Mouse (Mus musculus) forebrain, embryonic 11.5 days (tissue): ENCODE measurements around the gene Rhebl1. TPM values are rescaled to one million over a fixed set of nuclear protein-coding genes. Genes with fewer than 3 reads are reported as not detected.
A peak's percentile ranks its signal among the peaks of the same experiment; 100 is the strongest.

Experiments used
- ATAC-seq: fragments of 200-750 bp; cut with Nextera tagmentation; replicated peaks from 2 replicates; pipeline ENCODE4 v1.8.0; 2017; ENCODE audit warnings: moderate TSS enrichment; ENCODE audit not compliant: low FRiP score
- DNase-seq: peaks from one replicate; pipeline ENCODE4 v3.0.0-alpha.2; 2017; ENCODE audit warnings: low spot score
- H3K27ac ChIP-seq: fragments of 300-500 bp; sonication (generic); 2 replicates; pipeline ENCODE4 v1.5.1; 2014; ENCODE audit warnings: low read depth, low read length
- H3K27me3 ChIP-seq: fragments of 300-500 bp; sonication (generic); 2 replicates; pipeline ENCODE4 v1.6.1; 2014; ENCODE audit warnings: mild to moderate bottlenecking, low read length, mixed read lengths; ENCODE audit not compliant: control insufficient read depth, insufficient read depth
- H3K36me3 ChIP-seq: fragments of 300-500 bp; sonication (generic); 2 replicates; pipeline ENCODE4 v1.6.1; 2014; ENCODE audit warnings: mild to moderate bottlenecking, low read length, moderate library complexity, mixed read lengths; ENCODE audit not compliant: control insufficient read depth, insufficient read depth
- H3K4me1 ChIP-seq: fragments of 300-500 bp; sonication (generic); replicated peaks from 2 replicates; pipeline ENCODE4 v1.6.1; 2014; ENCODE audit warnings: low read length, mixed read lengths; ENCODE audit not compliant: control insufficient read depth, insufficient read depth
- H3K4me2 ChIP-seq: fragments of 300-500 bp; sonication (generic); 2 replicates; pipeline ENCODE4 v1.6.1; 2014; ENCODE audit warnings: low read depth, mild to moderate bottlenecking, low read length, moderate library complexity, mixed read lengths; ENCODE audit not compliant: severe bottlenecking
- H3K4me3 ChIP-seq: fragments of 300-500 bp; sonication (generic); 2 replicates; pipeline ENCODE4 v1.5.1; 2014; ENCODE audit warnings: low read depth, low read length
- H3K9ac ChIP-seq: fragments of 300-500 bp; sonication (generic); 2 replicates; pipeline ENCODE4 v1.6.1; 2014; ENCODE audit warnings: low read length
- H3K9me3 ChIP-seq: fragments of 300-500 bp; sonication (generic); 2 replicates; pipeline ENCODE4 v1.6.1; 2016; ENCODE audit warnings: low read length, mixed read lengths; ENCODE audit not compliant: control insufficient read depth
- WGBS: fragments of 180-500 bp; shearing (Covaris S2); extraction: QIAGEN DNeasy Blood & Tissue Kit; methylation state at CpG from one replicate; pipeline ENCODE4 v1.1.7; 2014; 5-methylcytosine and 5-hydroxymethylcytosine counted together
- polyA plus RNA-seq: library from polyadenylated mRNA; unstranded; fragments of >200 nt; fragmentation: Nextera tagmentation; extraction: Ambion mirVana; gene quantifications from 2 replicates; pipeline ENCODE4 v1.2.1, GENCODE M21; 2014

Rhebl1 gene
- polyA plus RNA-seq, 1 experiment from 2014 or later: 12.5 TPM

GRCm38 (mm10) chr15:98930998-98931397 is 36.7 kb upstream of the Rhebl1 start:
- Histone ChIP-seq H3K27me3 (no peaks in the 10 kb centered on the region), H3K9me3 (no peaks in the 10 kb centered on the region), H3K27ac (no peak overlapping the region), H3K4me3 (no peak overlapping the region), H3K4me2 (no peak overlapping the region), H3K4me1 (peaks cover 10% of the 10 kb centered on the region; the same call in 1 of the 2 replicates), H3K36me3 (no peaks in the 10 kb centered on the region; the same call in 1 of the 2 replicates), H3K9ac (no peak overlapping the region; the same call in 1 of the 2 replicates)
- ATAC-seq (no peak), DNase-seq (no peak)
- WGBS: 79% methylated on average over 3 of the region's 3 CpGs

GRCm38 (mm10) chr15:98930017-98930734 is 35.8 kb upstream of the Rhebl1 start:
- H3K4me1 ChIP-seq: peaks cover 4% of the 10 kb centered on the region; the same call in 1 of the 2 replicates
- no peak overlapping the region for H3K4me2 ChIP-seq
- no peak for ATAC-seq
- H3K36me3 ChIP-seq: no peaks in the 10 kb centered on the region; the same call in 1 of the 2 replicates
- no peak overlapping the region; the same call in 1 of the 2 replicates for H3K27ac ChIP-seq
- no peaks in the 10 kb centered on the region for H3K9me3 ChIP-seq
- H3K27me3 ChIP-seq: no peaks in the 10 kb centered on the region
- no peak overlapping the region for H3K9ac ChIP-seq
- WGBS: 58% methylated on average over 8 of the region's 8 CpGs
- H3K4me3 ChIP-seq: no peak overlapping the region
- no peak for DNase-seq

GRCm38 (mm10) chr15:98928598-98929240 is 34.4 kb upstream of the Rhebl1 start:
- peak; percentile 51; the same call in 1 of the 2 replicates for ATAC-seq
- Histone ChIP-seq H3K4me1 (peaks cover 3% of the 10 kb centered on the region; the same call in 1 of the 2 replicates), H3K4me2 (no peak overlapping the region), H3K9me3 (no peaks in the 10 kb centered on the region), H3K36me3 (no peaks in the 10 kb centered on the region; the same call in 1 of the 2 replicates), H3K27me3 (no peaks in the 10 kb centered on the region), H3K4me3 (no peak overlapping the region), H3K9ac (no peak overlapping the region), H3K27ac (no peak overlapping the region)
- DNase-seq: peak; percentile 81
- 16% methylated on average over 13 of the region's 13 CpGs for WGBS

- Histone ChIP-seq H3K4me1 (no peaks in the 10 kb centered on the region; the same call in 1 of the 2 replicates), H3K4me2 (no peak overlapping the region), H3K9ac (no peak overlapping the region), H3K36me3 (no peaks in the 10 kb centered on the region; the same call in 1 of the 2 replicates), H3K27ac (no peak overlapping the region), H3K9me3 (no peaks in the 10 kb centered on the region), H3K4me3 (no peak overlapping the region), H3K27me3 (no peaks in the 10 kb centered on the region)
- no peak for ATAC-seq
- WGBS: 75% methylated on average over 5 of the region's 5 CpGs
- no peak for DNase-seq
These were observed 33.2 kb upstream of the Rhebl1 start for GRCm38 (mm10) chr15:98927566-98927965.

- H3K36me3 ChIP-seq: no peaks in the 10 kb centered on the region
- H3K27me3 ChIP-seq: no peaks in the 10 kb centered on the region
- no peak overlapping the region for H3K4me3 ChIP-seq
- H3K4me2 ChIP-seq: no peak overlapping the region
- no peaks in the 10 kb centered on the region for H3K4me1 ChIP-seq
- 80% methylated on average over 3 of the region's 3 CpGs for WGBS
- H3K9me3 ChIP-seq: no peaks in the 10 kb centered on the region
- no peak overlapping the region for H3K9ac ChIP-seq
- DNase-seq (no peak), ATAC-seq (no peak)
- H3K27ac ChIP-seq: no peak overlapping the region
These were observed 30.3 kb upstream of the Rhebl1 start for GRCm38 (mm10) chr15:98924682-98925081.

GRCm38 (mm10) chr15:98923031-98923537 is 28.7 kb upstream of the Rhebl1 start:
- H3K9ac ChIP-seq: no peak overlapping the region
- DNase-seq (no peak), ATAC-seq (no peak)
- H3K4me1 ChIP-seq: no peaks in the 10 kb centered on the region
- no peaks in the 10 kb centered on the region for H3K9me3 ChIP-seq
- no peak overlapping the region for H3K4me2 ChIP-seq
- no peaks in the 10 kb centered on the region for H3K36me3 ChIP-seq
- 88% methylated on average over 2 of the region's 2 CpGs for WGBS
- H3K27me3 ChIP-seq: no peaks in the 10 kb centered on the region
- H3K4me3 ChIP-seq: no peak overlapping the region
- no peak overlapping the region for H3K27ac ChIP-seq

GRCm38 (mm10) chr15:98922581-98922980 is 28.2 kb upstream of the Rhebl1 start:
- Histone ChIP-seq H3K36me3 (no peaks in the 10 kb centered on the region), H3K9ac (no peak overlapping the region), H3K27ac (no peak overlapping the region), H3K4me3 (no peak overlapping the region), H3K9me3 (no peaks in the 10 kb centered on the region), H3K4me2 (no peak overlapping the region), H3K27me3 (no peaks in the 10 kb centered on the region), H3K4me1 (no peaks in the 10 kb centered on the region)
- WGBS: 71% methylated on average over 3 of the region's 3 CpGs
- DNase-seq (no peak), ATAC-seq (no peak)

GRCm38 (mm10) chr15:98921510-98921909 is 27.2 kb upstream of the Rhebl1 start:
- no peak for ATAC-seq
- Histone ChIP-seq H3K4me3 (no peak overlapping the region), H3K27ac (no peak overlapping the region), H3K36me3 (no peaks in the 10 kb centered on the region), H3K4me2 (no peak overlapping the region), H3K27me3 (no peaks in the 10 kb centered on the region), H3K9ac (no peak overlapping the region), H3K4me1 (peaks cover 2% of the 10 kb centered on the region; the same call in 1 of the 2 replicates), H3K9me3 (no peaks in the 10 kb centered on the region)
- 78% methylated on average over 5 of the region's 5 CpGs for WGBS
- no peak for DNase-seq
